In the genomic region with DNA sequence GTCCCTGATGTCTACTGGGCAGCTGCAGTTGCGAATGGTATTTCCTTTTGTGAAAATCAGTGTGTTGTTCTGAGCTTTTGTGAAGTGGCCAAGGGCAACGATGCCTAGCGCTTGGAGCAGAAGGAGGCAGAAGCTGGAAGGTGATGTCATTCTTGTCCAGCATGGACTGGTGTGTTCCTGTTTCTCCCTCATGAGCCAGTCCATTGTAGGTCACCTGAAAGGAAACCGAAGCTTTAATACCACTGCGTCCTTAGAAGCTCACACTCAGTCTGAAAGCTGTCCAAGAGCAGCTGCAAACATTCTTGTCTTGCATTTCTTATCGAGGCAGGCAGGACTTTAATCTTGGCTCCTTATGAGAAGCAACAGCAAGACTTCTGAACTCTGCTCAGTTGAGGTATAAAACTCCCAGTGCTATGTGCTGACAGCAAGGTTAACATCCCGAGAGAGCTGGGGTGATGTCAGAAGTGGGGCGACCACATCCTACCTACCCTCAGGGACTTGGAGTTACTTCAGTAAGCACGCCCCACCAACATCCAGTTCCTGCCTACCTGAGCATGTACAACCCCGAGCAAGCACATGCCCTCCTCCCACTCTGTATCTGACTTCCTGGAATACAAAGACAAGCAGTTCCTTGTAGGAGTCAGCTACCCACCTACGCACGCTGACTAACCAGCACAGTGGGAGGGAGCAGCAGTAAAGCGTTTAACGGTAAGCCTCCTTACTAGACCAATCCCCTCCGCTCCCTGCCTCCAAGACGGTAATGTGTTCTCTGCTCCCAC, we compare ENCODE assay signal across 9 mouse cellular contexts. TPM values are rescaled to one million over a fixed set of nuclear protein-coding genes. Genes with fewer than 3 reads are reported as not detected.
DNase-seq lines count a peak whose midpoint lies in the region; ATAC-seq lines count a peak whose summit lies in the region.
"Had no signal": no experiment of that assay in that cellular context is flagged by ENCODE, and none has a peak within 500 bp of the region (broad histone marks: within the 10 kb centered on the region; RNA-seq: fewer than 3 reads in every experiment).

No protein-coding gene starts in this region.

- WGBS in intestine, embryonic 14.5 days, result 61% methylated on average over 16 of the region's 16 CpGs
- whole genome bisulfite sequencing in liver, embryonic 12.5 days (ENCODE audit: insufficient replicate concordance), result 49% methylated on average over 16 of the region's 16 CpGs

- peak; percentile 93 for ATAC-seq in activated CD4-positive, CD25-positive, alpha-beta regulatory T cell, adult 4 months
- peak; percentile 68; the same call in 1 of the 2 replicates for ATAC-seq in intestine, embryonic 14.5 days (replicated peaks; ENCODE audit: low FRiP score, low TSS enrichment, low read depth)
- no peak for ATAC-seq in liver, embryonic 12.5 days

- H3K4me1 ChIP-seq in intestine, embryonic 14.5 days (replicated peaks; ENCODE audit: control insufficient read depth, insufficient read depth, low read length), result no peaks in the 10 kb centered on the region
- peaks cover 4% of the 10 kb centered on the region; the same call in 1 of the 2 replicates for H3K4me1 ChIP-seq in liver, embryonic 12.5 days

- no peak overlapping the region for H3K27ac ChIP-seq in intestine, embryonic 14.5 days (ENCODE audit: low read depth)
- H3K27ac ChIP-seq in liver, embryonic 12.5 days, result no peak overlapping the region

- no peak overlapping the region for H3K4me2 ChIP-seq in intestine, embryonic 14.5 days (ENCODE audit: low read length)
- H3K4me2 ChIP-seq in liver, embryonic 12.5 days, result no peak overlapping the region

- intact Hi-C loops in left cerebral cortex, postnatal 10 days (cut with DNase I), result no loop called here

- no peak overlapping the region for H3K4me3 ChIP-seq in intestine, embryonic 14.5 days (ENCODE audit: low read depth, low read length)
- no peak overlapping the region for H3K4me3 ChIP-seq in liver, embryonic 12.5 days

- H3K27me3 ChIP-seq in intestine, embryonic 14.5 days (replicated peaks; ENCODE audit: control insufficient read depth, insufficient read depth, low read length), result no peaks in the 10 kb centered on the region
- H3K27me3 ChIP-seq in liver, embryonic 12.5 days (replicated peaks), result peaks cover 34% of the 10 kb centered on the region

- H3K9ac ChIP-seq in intestine, embryonic 14.5 days (ENCODE audit: low read length), result no peak overlapping the region
- no peak overlapping the region for H3K9ac ChIP-seq in liver, embryonic 12.5 days

- no peaks in the 10 kb centered on the region for H3K36me3 ChIP-seq in intestine, embryonic 14.5 days (ENCODE audit: control insufficient read depth, insufficient read depth, low read length)
- H3K36me3 ChIP-seq in liver, embryonic 12.5 days, result no peaks in the 10 kb centered on the region

- DNase-seq in left cerebral cortex, adult 18-20 months (ENCODE audit: low spot score in 2 of 2), result peak; percentile 63 to 70
- DNase-seq in left cerebral cortex, postnatal 10 days (ENCODE audit: extremely low spot score in 1 of 2, low spot score in 2 of 2), result no peak
- DNase-seq in intestine, embryonic 14.5 days (ENCODE audit: low spot score), result peak; percentile 58
- DNase-seq in lung, postnatal 25 days (ENCODE audit: low spot score), result peak; percentile 21
- DNase-seq in thymus, postnatal 4 days, result peak; percentile 44
- DNase-seq in adipocyte (ENCODE audit: low spot score), result no peak

- no peaks in the 10 kb centered on the region for H3K9me3 ChIP-seq in intestine, embryonic 14.5 days (ENCODE audit: control insufficient read depth, low read length)
- no peaks in the 10 kb centered on the region for H3K9me3 ChIP-seq in liver, embryonic 12.5 days (replicated peaks)

RNA-seq across cellular contexts. Expression of gene Paxbp1, which starts 11.9 kb away (rescaled TPM):
- total RNA-seq in left cerebral cortex, adult 18-20 months (2021), result 10 to 100 TPM; 56.1 to 59.4 TPM
- total RNA-seq in left cerebral cortex, postnatal 10 days (2021), result 10 to 100 TPM; 57.1 to 57.5 TPM
- 10 to 100 TPM; 83.2 to 84.4 TPM for polyA plus RNA-seq in activated CD4-positive, CD25-positive, alpha-beta regulatory T cell, adult 4 months (2017; shearing (Covaris generic))
- polyA plus RNA-seq in intestine, embryonic 14.5 days (2014; fragmentation: Nextera tagmentation; extraction: Ambion mirVana), result 60.7 and 71.1 TPM in 2 replicates
- 32.8 and 33.8 TPM in 2 replicates for polyA plus RNA-seq in liver, embryonic 12.5 days (2016; fragmentation: Nextera tagmentation; extraction: Ambion mirVana)

RNA-seq across cellular contexts. Expression of gene 4932438H23Rik, which starts 38.7 kb away (rescaled TPM):
- total RNA-seq in left cerebral cortex, adult 18-20 months (2021), result 1 to 10 TPM in 1 of 2 experiments, under 1 TPM in 1; 0.75 to 1.1 TPM
- total RNA-seq in left cerebral cortex, postnatal 10 days (2021), result under 1 TPM; 0.32 to 0.34 TPM
- 1 to 10 TPM in 1 of 2 experiments, under 1 TPM in 1; 0.22 to 1.0 TPM for polyA plus RNA-seq in activated CD4-positive, CD25-positive, alpha-beta regulatory T cell, adult 4 months (2017; shearing (Covaris generic))
- 0.13 TPM in 1 of 2 replicates, not detected in the other for polyA plus RNA-seq in intestine, embryonic 14.5 days (2014; fragmentation: Nextera tagmentation; extraction: Ambion mirVana)
- not detected in 2 replicates for polyA plus RNA-seq in liver, embryonic 12.5 days (2016; fragmentation: Nextera tagmentation; extraction: Ambion mirVana)
- polyA plus RNA-seq: liver, embryonic 16.5 days had no signal

RNA-seq across cellular contexts. Expression of gene Synj1, which starts 45.1 kb away (rescaled TPM):
- total RNA-seq in left cerebral cortex, adult 18-20 months (2021), result 100 to 1,000 TPM; 330 to 343 TPM
- total RNA-seq in left cerebral cortex, postnatal 10 days (2021), result 100 to 1,000 TPM; 231 to 243 TPM
- 10 to 100 TPM; 29.0 to 32.6 TPM for polyA plus RNA-seq in activated CD4-positive, CD25-positive, alpha-beta regulatory T cell, adult 4 months (2017; shearing (Covaris generic))
- polyA plus RNA-seq in intestine, embryonic 14.5 days (2014; fragmentation: Nextera tagmentation; extraction: Ambion mirVana), result 15.2 and 18.1 TPM in 2 replicates
- polyA plus RNA-seq in liver, embryonic 12.5 days (2016; fragmentation: Nextera tagmentation; extraction: Ambion mirVana), result 19.8 and 20.5 TPM in 2 replicates

Comparison
In these comparisons a context has a peak if more than half of its experiments do, and no peak if none do; other contexts are left out.
1. DNase-seq: peak in left cerebral cortex, adult 18-20 months (2 of 2), intestine, embryonic 14.5 days (single experiment), lung, postnatal 25 days (single experiment) and thymus, postnatal 4 days (single experiment); none in left cerebral cortex, postnatal 10 days (0 of 2) and adipocyte (single experiment).